Mouse (Mus musculus) heart, adult 2 months (tissue): ENCODE measurements at regions not wholly inside any gene's neighbourhood (a gene's known extent, or its start where the extent isn't known, plus 50 kb on each side); places are given as distances from the start of the nearest gene placed in this dataset.

ENCODE experiments used
- CTCF ChIP-seq: fragments of 200-600 bp; IDR thresholded peaks from 2 replicates; pipeline ENCODE4 v1.8.1; 2022; ENCODE audit warnings: antibody characterized with exemption, mild to moderate bottlenecking, moderate library complexity
- EP300 ChIP-seq: fragments of 200-500 bp; IDR thresholded peaks from 2 replicates; pipeline ENCODE4 v1.6.1; 2011; ENCODE audit warnings: low read depth, low read length, control low read depth; ENCODE audit not compliant: insufficient read depth

DNA sequence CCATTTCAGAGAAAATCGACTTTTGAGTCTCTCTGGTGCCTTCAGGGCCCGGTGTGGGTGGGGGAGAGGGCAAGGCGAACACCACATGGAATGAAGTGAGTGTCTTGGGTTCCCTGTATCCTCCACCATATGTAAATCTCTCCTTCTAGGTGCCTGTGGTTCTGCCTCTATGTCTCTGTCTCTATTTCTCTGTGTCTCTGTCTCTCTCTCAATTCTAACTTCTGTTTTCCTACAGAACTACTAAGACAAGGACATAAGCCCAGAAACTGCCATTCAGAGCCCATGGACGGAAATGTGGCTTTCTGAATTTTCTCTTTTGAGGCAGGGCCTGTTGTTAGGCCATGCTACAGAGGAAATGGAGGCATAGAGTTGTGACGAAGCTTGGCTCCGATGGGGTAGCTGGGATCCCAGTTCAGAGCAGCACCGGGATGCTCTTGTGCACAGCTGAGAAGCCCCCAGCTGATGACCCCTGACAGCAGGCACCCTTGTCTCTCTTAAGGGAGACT, 301.3 kb downstream of the Vrk1 start:
- TF ChIP-seq CTCF (no peak), EP300 (no peak)
